Comparison of ENCODE assay signal across 1 mouse cellular context in genomic region chr7:68011385-68012122, GRCm38 (mm10).
TF ChIP-seq lines count a peak whose summit lies in the region.

No protein-coding gene starts in this region.

TF ChIP-seq in MEL, 35 proteins besides CTCF, POLR2A, EP300 and RAD21 (continued from another document):
- peak; percentile 65; the same call in 1 of the 2 replicates for TF ChIP-seq SIN3A (IDR thresholded peaks at IDR 0.05; ENCODE audit: low read length)
- no peak for TF ChIP-seq MYB (IDR thresholded peaks at IDR 0.05; ENCODE audit: low read depth, low read length)
- no peak for TF ChIP-seq ELF1 (IDR thresholded peaks at IDR 0.05; ENCODE audit: low read depth, low read length)
- TF ChIP-seq HCFC1 (IDR thresholded peaks at IDR 0.05; ENCODE audit: low read depth, low read length): 0 out of 2 replicates have a peak, but pooled peaks have one; percentile 42
- no peak for TF ChIP-seq ZMIZ1 (IDR thresholded peaks at IDR 0.05; ENCODE audit: low read depth, low read length)
- no peak for TF ChIP-seq ZNF384 (IDR thresholded peaks at IDR 0.05; ENCODE audit: low read depth, low read length)
- no peak for TF ChIP-seq CHD1 (IDR thresholded peaks at IDR 0.05; ENCODE audit: low read depth, low read length)
- TF ChIP-seq POLR2AphosphoS2 (IDR thresholded peaks at IDR 0.05; ENCODE audit: low read length): no peak
- TF ChIP-seq NELFE (IDR thresholded peaks at IDR 0.05; ENCODE audit: low read depth, low read length): no peak
- no peak for TF ChIP-seq USF1 (IDR thresholded peaks at IDR 0.05; ENCODE audit: low read depth, low read length)
- TF ChIP-seq TBP (IDR thresholded peaks at IDR 0.05; ENCODE audit: low read depth, low read length): no peak
- TF ChIP-seq MAFK (IDR thresholded peaks at IDR 0.05; ENCODE audit: borderline replicate concordance, low read depth, low read length): peak; percentile 25; the same call in 1 of the 2 replicates
- no peak for TF ChIP-seq E2F4 (IDR thresholded peaks at IDR 0.05; ENCODE audit: borderline replicate concordance, low read depth, low read length)
- TF ChIP-seq RCOR1 (IDR thresholded peaks at IDR 0.05; ENCODE audit: low read depth, low read length): peak; percentile 88
- TF ChIP-seq TAL1 (IDR thresholded peaks at IDR 0.05; ENCODE audit: low read length): peak; percentile 82
- no peak for TF ChIP-seq ZC3H11A (IDR thresholded peaks at IDR 0.05; ENCODE audit: low read depth, low read length)
- TF ChIP-seq KAT2A (conservative IDR thresholded peaks at IDR 0.05; ENCODE audit: low read depth, low read length): no peak
- no peak for TF ChIP-seq CHD2 (IDR thresholded peaks at IDR 0.05; ENCODE audit: low read length)
- no peak for TF ChIP-seq GABPA (IDR thresholded peaks at IDR 0.05; ENCODE audit: low read depth, low read length)
- no peak for TF ChIP-seq MAX (IDR thresholded peaks at IDR 0.05; ENCODE audit: low read length)
- TF ChIP-seq POLR2AphosphoS5 (IDR thresholded peaks at IDR 0.05; ENCODE audit: borderline replicate concordance, low read depth, low read length): no peak
